Mouse (Mus musculus) right cerebral cortex, adult 2 months (tissue): ENCODE data around the gene Hao1.

Experiments used
- DNase-seq, 2 experiments: peaks; one replicate each; pipeline ENCODE4 v3.0.0; 2021 to 2022; ENCODE audit warnings: low spot score in 2 of 2

Gene Hao1

DNA sequence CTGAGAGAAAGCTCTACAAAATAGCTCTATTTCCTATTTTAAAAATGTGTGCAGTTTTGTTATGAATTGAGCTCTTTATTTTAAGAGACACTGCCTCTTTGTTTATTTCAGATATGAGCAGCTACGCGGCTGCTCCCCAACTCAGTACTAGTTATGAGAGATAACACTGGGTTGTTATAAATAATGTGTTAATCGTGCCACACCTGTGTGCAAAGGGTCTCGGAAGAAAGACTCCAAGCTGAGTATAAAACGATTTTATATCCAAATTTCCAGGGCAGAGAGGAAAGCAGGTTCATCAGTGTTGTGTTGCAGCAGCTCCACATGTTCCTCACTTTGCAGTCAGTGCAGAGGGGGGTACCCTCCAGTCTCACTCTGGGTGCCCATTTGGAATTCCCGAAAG lies 91.8 kb downstream of the Hao1 start:
- DNase-seq = no peak

DNA sequence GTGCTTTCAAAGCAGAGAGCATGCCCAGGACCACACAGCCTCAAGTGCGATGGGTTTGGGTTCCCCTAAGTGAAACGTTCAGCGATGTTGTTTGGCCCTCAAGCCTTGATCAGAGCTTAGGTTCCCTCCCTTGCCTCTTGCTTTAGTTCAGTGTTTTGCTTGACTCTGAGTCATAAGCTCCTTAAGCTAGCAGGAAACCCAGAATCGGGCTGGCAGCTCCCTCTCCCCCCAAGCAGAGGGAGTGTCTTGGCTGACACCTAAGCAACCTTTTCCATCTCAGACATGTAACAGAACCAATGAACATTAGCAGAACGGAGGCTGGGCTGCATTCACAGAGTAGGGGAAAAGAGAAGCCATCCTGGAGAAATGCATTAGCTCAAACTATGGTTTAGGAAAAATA lies 93.3 kb downstream of the Hao1 start:
- DNase-seq = no peak

DNA sequence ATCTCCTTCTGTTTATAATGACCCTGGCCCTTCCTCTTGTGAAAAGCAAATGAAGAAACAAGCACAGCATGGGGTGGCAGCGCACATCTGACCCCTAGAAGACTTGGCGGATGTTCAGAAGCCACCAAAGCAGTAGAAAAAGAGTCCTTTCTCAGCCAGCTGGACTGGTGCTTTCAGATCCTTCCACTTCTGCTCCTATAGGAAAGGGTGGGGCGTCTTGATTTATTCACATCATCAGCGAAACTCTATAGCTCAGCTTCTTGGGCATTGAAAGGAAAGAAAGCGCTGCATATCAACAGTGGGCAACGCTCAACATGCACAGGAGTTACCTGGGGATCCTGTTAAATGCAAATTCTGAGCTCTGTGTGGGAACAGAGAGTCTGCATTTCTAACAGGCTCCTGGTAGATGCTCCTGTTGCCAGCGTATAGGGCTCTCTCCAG lies 98.1 kb downstream of the Hao1 start:
- no peak for DNase-seq

- no peak for DNase-seq
Measured at GRCm38 (mm10) chr2:134452748-134453147, 101.4 kb downstream of the Hao1 start.

DNA sequence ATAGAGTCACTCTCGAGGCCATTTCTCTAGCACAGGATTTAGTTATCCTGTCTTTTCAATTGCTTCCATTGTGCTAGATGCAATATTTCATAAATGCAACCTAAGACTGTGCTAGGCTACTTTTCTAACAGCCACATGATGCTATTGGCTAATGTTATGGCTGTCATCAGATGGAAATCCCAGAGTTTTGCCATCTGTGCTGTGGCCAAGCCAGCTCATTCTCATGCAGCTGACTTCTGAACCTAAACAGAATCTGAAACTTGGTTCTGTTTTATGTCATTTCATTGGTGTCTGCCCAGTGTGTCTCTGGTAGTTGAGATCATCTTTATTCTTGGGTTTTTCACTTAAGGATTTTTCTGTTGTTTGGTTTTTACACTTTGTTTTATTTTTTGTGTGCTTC lies 103.2 kb downstream of the Hao1 start:
- DNase-seq = no peak
